ENCODE assay signal across 7 mouse cellular contexts in the genomic region with DNA sequence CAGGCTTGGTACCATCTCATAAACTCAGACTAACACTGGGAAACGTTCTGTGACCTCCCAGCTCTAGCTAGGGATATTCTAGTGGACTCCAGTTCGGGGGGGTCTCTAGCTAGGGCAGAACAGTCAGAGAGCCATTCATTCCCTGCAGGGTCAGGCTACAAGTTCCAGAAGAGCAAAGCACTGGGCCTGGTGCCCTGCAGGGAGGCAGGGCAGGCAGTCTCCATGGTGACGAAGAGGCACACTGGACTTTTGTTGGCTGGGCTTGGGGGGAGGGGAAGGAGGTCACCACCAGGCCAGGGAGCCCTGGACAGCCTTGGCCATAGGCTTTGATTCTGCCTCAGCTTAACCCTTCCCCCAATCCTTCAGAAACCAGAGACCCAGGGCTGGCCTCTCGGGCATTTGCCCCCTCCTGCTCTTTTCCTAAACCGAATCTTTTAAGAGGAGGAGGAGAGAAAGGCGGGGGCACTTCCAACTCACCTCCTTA. TPM values are rescaled to one million over a fixed set of nuclear protein-coding genes. Genes with fewer than 3 reads are reported as not detected.
DNase-seq lines count a peak whose midpoint lies in the region; ATAC-seq and TF ChIP-seq lines count a peak whose summit lies in the region.

A gene (minus strand): TSS at position 51 of the 484 bp plus-strand sequence.

- intact Hi-C loops in left cerebral cortex, postnatal 4 days (cut with DNase I): loop anchor here (5.0 kb wide), 1 partner anchor 318 kb away; no protein-coding TSS in a partner anchor

- 24% methylated on average over 6 of the region's 6 CpGs for WGBS in lung, postnatal 0 days
- WGBS in hindbrain, embryonic 14.5 days: 5% methylated on average over 6 of the region's 6 CpGs
- 2% methylated on average over 6 of the region's 6 CpGs for WGBS in neural tube, embryonic 13.5 days

- H3K27ac ChIP-seq in lung, postnatal 0 days (ENCODE audit: low read length): no peak within 1 kb of the TSS
- peak within 1 kb of the TSS; percentile 62 for H3K27ac ChIP-seq in hindbrain, embryonic 14.5 days
- H3K27ac ChIP-seq in neural tube, embryonic 13.5 days (replicated peaks): peak within 1 kb of the TSS; percentile 92

- peak; percentile 32 for DNase-seq in lung, postnatal 0 days (ENCODE audit: low spot score)
- no peak for DNase-seq in lung, postnatal 25 days (ENCODE audit: low spot score)
- DNase-seq in embryo, embryonic 11.5 days (ENCODE audit: low read depth, low spot score): peak; percentile 58
- no peak for DNase-seq in hindbrain, embryonic 14.5 days (ENCODE audit: low spot score)
- DNase-seq in left cerebral cortex, postnatal 4 days: peak; percentile 60
- DNase-seq in thymus, postnatal 10 days (ENCODE audit: low spot score in 2 of 2): no peak

- TF ChIP-seq CTCF in lung, postnatal 0 days (IDR thresholded peaks at IDR 0.05): no peak

- peak within 1 kb of the TSS; percentile 75 for H3K4me3 ChIP-seq in lung, postnatal 0 days (ENCODE audit: low read depth, low read length)
- H3K4me3 ChIP-seq in hindbrain, embryonic 14.5 days (replicated peaks; ENCODE audit: low read length): peak within 1 kb of the TSS; percentile 49
- peak within 1 kb of the TSS; percentile 65 for H3K4me3 ChIP-seq in neural tube, embryonic 13.5 days

- ATAC-seq in lung, postnatal 0 days: no peak
- ATAC-seq in hindbrain, embryonic 14.5 days (ENCODE audit: low FRiP score): no peak; the same call in 1 of the 2 replicates
- ATAC-seq in neural tube, embryonic 13.5 days (ENCODE audit: low read depth): no peak

- no peaks in the 10 kb centered on the region for H3K27me3 ChIP-seq in lung, postnatal 0 days (replicated peaks; ENCODE audit: insufficient read depth, low read length)
- H3K27me3 ChIP-seq in hindbrain, embryonic 14.5 days (ENCODE audit: control insufficient read depth, insufficient read depth, low read length): no peaks in the 10 kb centered on the region
- no peaks in the 10 kb centered on the region for H3K27me3 ChIP-seq in neural tube, embryonic 13.5 days

- peak within 1 kb of the TSS; percentile 48 for H3K9ac ChIP-seq in lung, postnatal 0 days (replicated peaks; ENCODE audit: low read depth)
- H3K9ac ChIP-seq in hindbrain, embryonic 14.5 days: peak within 1 kb of the TSS; percentile 47
- H3K9ac ChIP-seq in neural tube, embryonic 13.5 days: peak within 1 kb of the TSS; percentile 73

- no peaks in the 10 kb centered on the region for H3K9me3 ChIP-seq in lung, postnatal 0 days (ENCODE audit: low read length)
- H3K9me3 ChIP-seq in hindbrain, embryonic 14.5 days (ENCODE audit: control insufficient read depth, low read length): no peaks in the 10 kb centered on the region
- H3K9me3 ChIP-seq in neural tube, embryonic 13.5 days: no peaks in the 10 kb centered on the region

- TF ChIP-seq EP300 in lung, postnatal 0 days (IDR thresholded peaks at IDR 0.05): no peak

- H3K36me3 ChIP-seq in lung, postnatal 0 days (ENCODE audit: insufficient read depth, low read length): no peaks in the 10 kb centered on the region
- H3K36me3 ChIP-seq in hindbrain, embryonic 14.5 days (replicated peaks; ENCODE audit: control insufficient read depth, insufficient read depth): no peaks in the 10 kb centered on the region
- H3K36me3 ChIP-seq in neural tube, embryonic 13.5 days: no peaks in the 10 kb centered on the region

- peak within 1 kb of the TSS; percentile 87 for H3K4me2 ChIP-seq in lung, postnatal 0 days (replicated peaks; ENCODE audit: low read depth, low read length)
- H3K4me2 ChIP-seq in hindbrain, embryonic 14.5 days (replicated peaks): peak within 1 kb of the TSS; percentile 70
- H3K4me2 ChIP-seq in neural tube, embryonic 13.5 days: peak within 1 kb of the TSS; percentile 92

- peaks cover 9% of the 10 kb centered on the region; the same call in 1 of the 2 replicates for H3K4me1 ChIP-seq in lung, postnatal 0 days (ENCODE audit: insufficient read depth, low read depth, low read length)
- H3K4me1 ChIP-seq in hindbrain, embryonic 14.5 days (replicated peaks; ENCODE audit: control insufficient read depth, insufficient read depth, low read length): peaks cover 26% of the 10 kb centered on the region
- peaks cover 64% of the 10 kb centered on the region for H3K4me1 ChIP-seq in neural tube, embryonic 13.5 days (replicated peaks)

RNA-seq across cellular contexts. Expression of the gene that starts here (rescaled TPM):
- polyA plus RNA-seq in lung, postnatal 0 days (2015; fragmentation: Nextera tagmentation; extraction: Ambion mirVana): not detected in 2 replicates
- polyA plus RNA-seq in hindbrain, embryonic 14.5 days (2014; fragmentation: Nextera tagmentation; extraction: Ambion mirVana): not detected in 2 replicates
- total RNA-seq in left cerebral cortex, postnatal 4 days (2021): not detected
- polyA plus RNA-seq in neural tube, embryonic 13.5 days (2015; fragmentation: Nextera tagmentation; extraction: Ambion mirVana): 0.66 and 1.9 TPM in 2 replicates

Comparison
In these comparisons a context has a peak if more than half of its experiments do, and no peak if none do; other contexts are left out.
1. Peak in DNase-seq, H3K4me3 ChIP-seq, H3K9ac ChIP-seq and H3K4me2 ChIP-seq in lung, postnatal 0 days; RNA of the gene not detected or under 1 TPM.
2. Peak in DNase-seq in left cerebral cortex, postnatal 4 days; RNA of the gene not detected or under 1 TPM.